Mouse (Mus musculus) heart, postnatal 10 days (tissue): ENCODE measurements around the gene Plau. TPM values are rescaled to one million over a fixed set of nuclear protein-coding genes. Genes with fewer than 3 reads are reported as not detected.

Source experiments
- DNase-seq, 2 experiments: peaks; one replicate each; pipeline ENCODE4 v3.0.0; 2021
- intact Hi-C: fragments of 180-260 bp; cut with DNase I; formaldehyde crosslinking; loops from one replicate; pipeline ENCODE4 v1.15.1; 2025
- total RNA-seq, 2 experiments: library from RNA; stranded (reverse); gene quantifications; 2 replicates each; pipeline ENCODE4 v1.2.3; 2021

Plau gene
- total RNA-seq, 2 experiments from 2014 or later = 8.0 to 8.7 TPM

GRCm38 (mm10) chr14:20804964-20805672 lies 31.3 kb upstream of the Plau start:
- intact Hi-C loops = loop anchor here (2.0 to 5.0 kb wide), 2 partner anchors 188 to 307 kb away; no protein-coding TSS in a partner anchor
- peak; percentile 92 to 93 for DNase-seq

- intact Hi-C loops = no loop called here
- peak in 1 of 2 experiments; percentile 42 for DNase-seq
These were observed 30.2 kb upstream of the Plau start for GRCm38 (mm10) chr14:20806116-20806840.

GRCm38 (mm10) chr14:20809349-20809748 lies 27.1 kb upstream of the Plau start:
- no peak for DNase-seq
- intact Hi-C loops = no loop called here

DNA sequence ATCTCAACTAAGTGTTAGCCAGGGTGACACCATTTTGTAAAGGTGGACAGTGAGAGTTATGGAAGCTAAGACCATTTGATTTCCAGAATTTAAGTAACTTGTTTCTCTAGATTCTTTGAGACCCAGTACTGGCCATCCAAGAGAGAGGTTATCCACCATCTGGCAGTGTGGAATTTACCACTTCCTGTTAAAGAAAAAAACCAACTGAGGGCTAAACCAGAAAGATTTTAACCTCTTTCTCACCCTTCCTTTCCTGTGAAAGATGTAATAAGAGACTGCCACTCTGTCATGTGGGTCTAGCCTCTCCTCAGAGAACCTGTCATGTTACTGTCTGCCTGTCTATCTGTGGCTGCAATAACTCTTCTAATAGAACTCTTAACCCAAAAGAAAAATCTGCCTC lies 26.6 kb upstream of the Plau start:
- intact Hi-C loops = no loop called here

DNA sequence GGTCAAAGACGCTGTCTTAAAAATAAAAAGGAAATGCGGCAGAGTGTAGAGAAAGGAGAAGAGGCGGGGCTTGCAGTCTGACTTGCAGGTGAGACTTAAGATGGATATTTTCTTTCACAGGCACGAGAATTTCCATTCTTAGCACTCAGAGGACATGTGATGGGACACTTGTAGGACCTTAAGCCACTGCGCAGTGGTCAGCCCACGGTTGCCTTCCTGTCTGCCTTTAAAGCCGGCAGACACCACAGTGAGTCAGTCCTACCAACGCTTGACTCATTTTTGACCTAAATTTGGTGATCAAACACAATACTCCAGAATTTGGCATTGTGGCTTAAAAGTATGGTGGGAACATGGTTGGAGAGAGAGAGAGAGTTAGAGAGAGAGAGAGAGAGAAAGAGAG lies 25.2 kb upstream of the Plau start:
- intact Hi-C loops = no loop called here
- no peak for DNase-seq

More for the DNA sequence above, 26.6 kb upstream of the Plau start:
- no peak for DNase-seq

DNA sequence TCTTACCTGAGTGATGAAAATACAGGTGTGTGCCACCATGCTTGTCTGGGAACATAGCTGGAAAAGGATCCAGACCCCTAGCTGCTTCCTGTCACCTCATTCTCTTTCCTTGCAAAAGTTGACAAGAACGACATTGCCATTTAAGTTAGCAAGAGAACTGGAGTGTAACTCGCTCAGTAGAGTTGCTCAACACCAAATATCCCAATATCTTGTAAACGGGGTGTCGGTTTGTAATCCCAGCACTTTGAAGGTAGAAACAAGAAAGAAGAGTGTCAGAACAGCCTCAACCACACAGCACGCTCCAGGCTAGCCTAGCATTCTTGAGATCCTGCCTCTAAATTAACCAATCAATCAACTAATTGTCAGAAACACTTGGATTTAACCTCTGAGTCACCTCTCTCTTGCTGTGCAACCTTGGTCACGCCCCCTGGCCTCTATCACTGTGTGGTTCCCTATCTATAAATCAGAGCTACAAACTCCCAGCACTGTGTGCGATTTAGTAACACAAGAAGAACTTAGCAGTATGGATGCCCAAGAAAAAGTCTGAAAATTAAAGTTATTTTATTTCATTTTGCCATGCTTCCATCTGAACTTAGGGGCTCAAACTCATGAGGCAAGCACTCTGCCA lies 24.6 kb upstream of the Plau start:
- DNase-seq = no peak
- intact Hi-C loops = no loop called here

GRCm38 (mm10) chr14:20815448-20815847 lies 21.0 kb upstream of the Plau start:
- intact Hi-C loops = no loop called here
- no peak for DNase-seq

GRCm38 (mm10) chr14:20824517-20824916 lies 11.9 kb upstream of the Plau start:
- intact Hi-C loops = no loop called here
- DNase-seq = no peak

GRCm38 (mm10) chr14:20825516-20825915 lies 10.9 kb upstream of the Plau start:
- intact Hi-C loops = loop anchor here (5.0 kb wide), 1 partner anchor 412 kb away; no protein-coding TSS in a partner anchor
- DNase-seq = no peak

- intact Hi-C loops = loop anchor here (5.0 kb wide), 1 partner anchor 410 kb away; no protein-coding TSS in a partner anchor
These were observed 9.4 kb upstream of the Plau start for GRCm38 (mm10) chr14:20827061-20827460.

GRCm38 (mm10) chr14:20827491-20827890 lies 9.0 kb upstream of the Plau start:
- DNase-seq = no peak

More at GRCm38 (mm10) chr14:20827061-20827460, 9.4 kb upstream of the Plau start:
- no peak for DNase-seq

DNA sequence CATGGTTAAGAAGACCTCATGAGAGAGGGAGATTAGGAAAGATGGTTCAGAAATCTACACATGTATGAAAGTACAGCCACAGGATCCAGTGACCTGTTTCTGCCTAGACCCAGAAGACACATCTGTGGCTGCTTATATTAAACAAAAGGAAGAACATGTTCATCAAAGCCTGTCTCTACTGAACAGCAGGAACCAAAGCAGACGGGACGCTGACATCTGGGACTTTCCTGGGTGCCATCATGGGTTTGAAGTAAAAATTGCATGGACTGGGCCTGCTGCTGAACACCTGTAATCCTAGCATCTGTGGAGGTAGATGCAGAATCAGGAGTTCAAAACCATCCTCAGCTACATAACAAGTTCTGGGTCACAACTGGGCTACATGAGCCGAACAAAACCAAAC lies 7.9 kb upstream of the Plau start:
- intact Hi-C loops = loop anchor here (5.0 kb wide), 1 partner anchor 409 kb away; no protein-coding TSS in a partner anchor
- no peak for DNase-seq

More at GRCm38 (mm10) chr14:20827491-20827890, 9.0 kb upstream of the Plau start:
- intact Hi-C loops = loop anchor here (5.0 kb wide), 1 partner anchor 410 kb away; no protein-coding TSS in a partner anchor

DNA sequence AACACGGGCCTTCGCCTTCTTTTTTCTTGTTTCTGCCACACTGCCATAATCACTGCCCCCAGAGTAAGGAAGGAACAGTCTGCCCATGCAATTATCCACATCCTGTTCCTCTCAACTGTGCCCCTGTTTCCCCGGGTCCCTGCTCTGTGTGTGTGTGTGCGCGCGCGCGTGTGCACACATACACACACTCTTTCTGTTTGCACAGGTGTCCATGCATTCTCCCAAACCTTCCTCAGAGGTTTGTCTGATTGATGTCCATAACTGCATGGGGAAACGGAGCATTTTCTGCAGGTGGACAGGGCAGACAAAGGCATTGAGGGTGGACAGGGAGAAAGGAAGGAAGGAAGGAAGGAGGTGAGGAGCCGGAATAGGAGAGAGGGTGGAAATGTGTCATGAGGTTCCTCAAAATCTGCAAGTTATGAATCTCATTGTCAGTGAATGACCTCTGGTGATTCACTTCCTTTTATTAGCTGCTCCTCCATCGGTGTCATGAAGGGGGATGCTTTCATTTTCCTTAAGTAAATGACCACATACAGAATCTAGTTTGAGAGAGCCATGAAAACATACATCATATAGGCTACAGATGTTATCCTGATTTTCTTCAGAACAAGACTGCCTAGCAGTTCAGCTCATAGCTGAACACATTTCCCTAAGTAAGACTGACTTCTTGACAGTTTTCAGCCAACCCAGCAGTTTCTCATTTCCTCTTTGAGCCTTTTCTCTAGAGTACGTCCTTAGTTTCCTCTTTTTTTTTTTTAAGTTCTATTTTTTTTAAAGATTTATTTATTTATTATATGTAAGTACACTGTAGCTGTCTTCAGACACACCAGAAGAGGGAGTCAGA lies 6.7 kb upstream of the Plau start:
- intact Hi-C loops = loop anchor here (5.0 kb wide), 1 partner anchor 408 kb away; no protein-coding TSS in a partner anchor
- DNase-seq = peak in 1 of 2 experiments; percentile 9

- intact Hi-C loops = no loop called here
- DNase-seq = peak; percentile 30 to 32
These were observed 5.1 kb upstream of the Plau start for GRCm38 (mm10) chr14:20831141-20831910.

DNA sequence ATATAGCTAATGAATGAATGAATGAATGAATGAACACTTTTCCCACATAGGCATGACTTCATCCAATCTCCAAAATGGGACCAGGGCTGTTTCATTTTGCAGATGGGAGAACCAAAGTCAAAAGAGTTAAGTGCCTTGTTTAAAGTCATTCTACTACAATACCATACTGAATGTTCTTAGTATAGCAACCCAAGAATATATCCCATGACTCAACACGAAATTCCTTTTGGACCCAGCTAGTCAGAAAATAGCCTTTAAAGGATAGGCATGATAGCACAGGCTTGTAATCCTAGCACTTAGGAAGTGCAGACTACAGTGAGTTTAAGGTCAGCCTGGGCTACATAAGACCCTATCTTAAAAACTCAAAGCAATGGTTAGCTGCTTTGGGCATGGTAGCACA lies 4.5 kb upstream of the Plau start:
- DNase-seq = no peak
- intact Hi-C loops = no loop called here

GRCm38 (mm10) chr14:20833525-20833924 lies 2.9 kb upstream of the Plau start:
- intact Hi-C loops = no loop called here
- DNase-seq = no peak

DNA sequence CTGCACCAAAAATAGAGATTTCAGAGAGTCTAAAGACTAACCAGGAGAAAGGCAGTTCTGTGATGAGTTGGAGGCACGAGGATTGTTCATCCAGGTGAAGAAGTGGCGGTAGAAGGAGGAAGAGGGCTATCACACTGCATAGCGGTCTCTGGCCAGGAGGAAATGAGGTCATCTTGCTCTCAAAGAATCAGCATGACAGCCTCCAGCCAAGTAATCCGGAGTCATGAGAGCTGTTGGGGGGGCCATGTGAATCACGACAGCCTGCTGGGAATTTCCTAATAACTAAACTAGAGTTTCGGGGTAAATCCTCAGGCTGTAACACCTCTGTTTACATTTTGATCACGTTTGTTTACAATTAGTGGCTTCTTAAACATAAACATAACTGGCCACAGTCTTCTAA lies 2.3 kb upstream of the Plau start:
- intact Hi-C loops = no loop called here
- DNase-seq = peak; percentile 33 to 43

DNA sequence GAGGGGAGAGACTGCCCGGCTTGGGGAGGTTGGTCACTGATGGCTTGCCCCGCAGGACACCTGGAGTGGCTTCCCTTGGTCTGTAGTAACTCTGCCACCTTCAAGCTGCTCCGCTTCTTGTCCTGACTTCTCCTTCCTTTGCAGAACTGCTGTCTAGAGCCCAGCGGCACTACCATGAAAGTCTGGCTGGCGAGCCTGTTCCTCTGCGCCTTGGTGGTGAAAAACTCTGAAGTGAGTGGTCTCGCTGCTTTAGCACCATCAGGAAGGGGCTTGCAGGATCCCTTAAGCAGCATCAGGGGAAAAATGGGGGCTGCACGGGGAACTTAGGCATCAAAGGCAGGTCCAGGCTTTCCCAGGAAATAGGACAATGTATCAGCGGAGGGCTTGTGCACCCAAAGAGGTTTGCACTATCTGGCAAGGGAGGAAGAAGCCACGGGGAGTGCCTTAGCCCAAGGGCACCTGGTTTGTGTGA lies 481 bp downstream of the Plau start:
- no peak for DNase-seq
- intact Hi-C loops = no loop called here

- no peak for DNase-seq
- intact Hi-C loops = no loop called here
These were observed 1.2 kb downstream of the Plau start for GRCm38 (mm10) chr14:20837681-20838080.
